Mouse (Mus musculus): ENCODE results near the gene Zbtb5. TPM values are rescaled to one million over a fixed set of nuclear protein-coding genes. Genes with fewer than 3 reads are reported as not detected.
"Not testable (repeated sequence)": the region's sequence is repeated elsewhere in the genome, so short reads cannot be mapped to it uniquely, and the experiment has no call there.

The Zbtb5 gene
- total RNA-seq (2021) = 10 to 100 TPM; 10.1 TPM

GRCm38 (mm10) chr4:45012105-45012975 lies at the start of gene Zbtb5:
Gene Zbtb5 (minus strand): TSS chr4:45012412.
- peak; percentile 89 to 90 for DNase-seq (ENCODE audit: extremely low spot score in 1 of 2, low spot score in 1 of 2)

- no peak for DNase-seq (ENCODE audit: extremely low spot score in 1 of 2, low spot score in 1 of 2)
These were observed 43.2 kb upstream of the Zbtb5 start for GRCm38 (mm10) chr4:45055451-45055850.

GRCm38 (mm10) chr4:45054862-45055261 lies 42.6 kb upstream of the Zbtb5 start:
- DNase-seq (ENCODE audit: extremely low spot score in 1 of 2, low spot score in 1 of 2) = no peak

GRCm38 (mm10) chr4:45047956-45048355 lies 35.7 kb upstream of the Zbtb5 start:
- peak; percentile 12 to 17 for DNase-seq (ENCODE audit: extremely low spot score in 1 of 2, low spot score in 1 of 2)

- DNase-seq (ENCODE audit: extremely low spot score in 1 of 2, low spot score in 1 of 2) = peak in 1 of 2 experiments; percentile 14
These were observed 35.2 kb upstream of the Zbtb5 start for GRCm38 (mm10) chr4:45047286-45047887.

GRCm38 (mm10) chr4:45046679-45047078 lies 34.5 kb upstream of the Zbtb5 start:
- no peak for DNase-seq (ENCODE audit: extremely low spot score in 1 of 2, low spot score in 1 of 2)

- DNase-seq (ENCODE audit: extremely low spot score in 1 of 2, low spot score in 1 of 2) = no peak
These were observed 28.6 kb upstream of the Zbtb5 start for GRCm38 (mm10) chr4:45040795-45041194.

GRCm38 (mm10) chr4:45039546-45039945 lies 27.3 kb upstream of the Zbtb5 start:
- not testable (repeated sequence) for DNase-seq (ENCODE audit: extremely low spot score in 1 of 2, low spot score in 1 of 2)

GRCm38 (mm10) chr4:45038879-45039278 lies 26.7 kb upstream of the Zbtb5 start:
- DNase-seq (ENCODE audit: extremely low spot score in 1 of 2, low spot score in 1 of 2) = not testable (repeated sequence)

- no peak for DNase-seq (ENCODE audit: extremely low spot score in 1 of 2, low spot score in 1 of 2)
These were observed 25.5 kb upstream of the Zbtb5 start for GRCm38 (mm10) chr4:45037455-45038410.

- no peak for DNase-seq (ENCODE audit: extremely low spot score in 1 of 2, low spot score in 1 of 2)
These were observed 24.4 kb upstream of the Zbtb5 start for GRCm38 (mm10) chr4:45036571-45036970.

GRCm38 (mm10) chr4:45036048-45036447 lies 23.8 kb upstream of the Zbtb5 start:
- DNase-seq (ENCODE audit: extremely low spot score in 1 of 2, low spot score in 1 of 2) = no peak

- no peak for DNase-seq (ENCODE audit: extremely low spot score in 1 of 2, low spot score in 1 of 2)
These were observed 22.7 kb upstream of the Zbtb5 start for GRCm38 (mm10) chr4:45034693-45035628.

- no peak for DNase-seq (ENCODE audit: extremely low spot score in 1 of 2, low spot score in 1 of 2)
These were observed 20.4 kb upstream of the Zbtb5 start for GRCm38 (mm10) chr4:45032586-45032985.

GRCm38 (mm10) chr4:45026459-45026858 lies 14.2 kb upstream of the Zbtb5 start:
- no peak for DNase-seq (ENCODE audit: extremely low spot score in 1 of 2, low spot score in 1 of 2)

GRCm38 (mm10) chr4:45019009-45019408 lies 6.8 kb upstream of the Zbtb5 start:
- DNase-seq (ENCODE audit: extremely low spot score in 1 of 2, low spot score in 1 of 2) = no peak

- peak; percentile 56 to 70 for DNase-seq (ENCODE audit: extremely low spot score in 1 of 2, low spot score in 1 of 2)
These were observed 6.3 kb upstream of the Zbtb5 start, which contains the start of gene Polr1e for GRCm38 (mm10) chr4:45018452-45018980. Gene Polr1e (plus strand): TSS chr4:45018583.

GRCm38 (mm10) chr4:45015615-45016014 lies 3.4 kb upstream of the Zbtb5 start:
- DNase-seq (ENCODE audit: extremely low spot score in 1 of 2, low spot score in 1 of 2) = peak in 1 of 2 experiments; percentile 71

GRCm38 (mm10) chr4:45013537-45013936 lies 1.3 kb upstream of the Zbtb5 start:
- DNase-seq (ENCODE audit: extremely low spot score in 1 of 2, low spot score in 1 of 2) = no peak

Measured in layer of hippocampus, postnatal 25 days (tissue).